Mouse (Mus musculus) CH12.LX (cell line): ENCODE results near the gene Gm44502. TPM values are rescaled to one million over a fixed set of nuclear protein-coding genes. Genes with fewer than 3 reads are reported as not detected.

Experiments used
- DNase-seq: peaks from one replicate; pipeline ENCODE4 v3.0.0-alpha.2; 2013; ENCODE audit errors: extremely low read depth
- H3K27ac ChIP-seq: 2 replicates; pipeline ENCODE4 v1.5.1; 2012; ENCODE audit warnings: low read depth, mild to moderate bottlenecking, control low read depth, moderate library complexity; ENCODE audit not compliant: insufficient read depth
- H3K27me3 ChIP-seq: replicated peaks from 2 replicates; pipeline ENCODE3; 2012; ENCODE audit warnings: inconsistent platforms
- H3K36me3 ChIP-seq, 2 experiments: replicated peaks in 1 of 2; 2 replicates each; pipeline versions ENCODE3 to v1.6.1; 2012; ENCODE audit warnings: inconsistent platforms in 1 of 2, low read length in 1 of 2, mild to moderate bottlenecking in 1 of 2, mixed read lengths in 1 of 2, moderate library complexity in 1 of 2; ENCODE audit not compliant: control insufficient read depth in 1 of 2, insufficient read depth in 1 of 2
- H3K4me1 ChIP-seq, 2 experiments: 2 replicates each; pipeline ENCODE4 v1.6.1; 2012; ENCODE audit warnings: inconsistent platforms in 1 of 2, moderate library complexity in 1 of 2; ENCODE audit not compliant: insufficient read depth in 2 of 2, control insufficient read depth in 1 of 2
- H3K4me2 ChIP-seq: 2 replicates; pipeline ENCODE4 v1.6.1; 2012; ENCODE audit warnings: low read depth, mild to moderate bottlenecking, control low read depth; ENCODE audit not compliant: poor library complexity, insufficient read depth, severe bottlenecking
- H3K4me3 ChIP-seq, 3 experiments: fragments of 150-350 bp in 1 of 3; sonication (generic) in 1 of 3; replicated peaks in 1 of 3; 2 replicates each; pipeline versions ENCODE3 to v1.5.1; 2011 to 2012; ENCODE audit warnings: low read depth in 2 of 3, low read length in 2 of 3, mild to moderate bottlenecking in 2 of 3, moderate library complexity in 2 of 3, control low read depth in 1 of 3, improper control_type of control experiment in 1 of 3, inconsistent platforms in 1 of 3, mixed read lengths in 1 of 3; ENCODE audit not compliant: poor library complexity in 1 of 3
- H3K79me2 ChIP-seq: replicated peaks from 2 replicates; pipeline ENCODE4 v1.6.1; 2012; ENCODE audit warnings: mild to moderate bottlenecking, moderate library complexity; ENCODE audit not compliant: control insufficient read depth, poor library complexity, insufficient read depth, severe bottlenecking; ENCODE audit errors: extremely low read depth
- H3K9ac ChIP-seq: 2 replicates; pipeline ENCODE4 v1.6.1; 2012; ENCODE audit warnings: low read depth, mild to moderate bottlenecking, control low read depth, moderate library complexity; ENCODE audit not compliant: insufficient read depth
- H3K9me3 ChIP-seq: replicated peaks from 2 replicates; pipeline ENCODE3; 2012; ENCODE audit warnings: low read length, inconsistent platforms, mixed read lengths
- BHLHE40 ChIP-seq: IDR thresholded peaks from 2 replicates; pipeline ENCODE4 v1.6.1; 2011; ENCODE audit warnings: mild to moderate bottlenecking, low read depth, low read length, improper control_type of control experiment
- CTCF ChIP-seq, 2 experiments: IDR thresholded peaks in 1 of 2; conservative IDR thresholded peaks in 1 of 2; 2 replicates each; pipeline ENCODE4 v1.5.1; 2011 to 2012; ENCODE audit warnings: low read depth in 2 of 2, low read length in 2 of 2, improper control_type of control experiment in 1 of 2, inconsistent platforms in 1 of 2, mild to moderate bottlenecking in 1 of 2, moderate library complexity in 1 of 2
- ELF1 ChIP-seq: IDR thresholded peaks from 2 replicates; pipeline ENCODE4 v1.6.1; 2014; ENCODE audit warnings: low read depth, mild to moderate bottlenecking, inconsistent platforms, low read length, improper control_type of control experiment
- ETS1 ChIP-seq: conservative IDR thresholded peaks from 2 replicates; pipeline ENCODE4 v1.6.1; 2012; ENCODE audit warnings: low read depth, mild to moderate bottlenecking, inconsistent platforms, low read length, improper control_type of control experiment, moderate library complexity
- GABPA ChIP-seq: IDR thresholded peaks from 2 replicates; pipeline ENCODE4 v1.6.1; 2012; ENCODE audit warnings: low read depth, low read length, improper control_type of control experiment, inconsistent platforms; ENCODE audit not compliant: insufficient replicate concordance
- IRF4 ChIP-seq: IDR thresholded peaks from 2 replicates; pipeline ENCODE4 v1.6.1; 2014; ENCODE audit warnings: low read depth, mild to moderate bottlenecking, inconsistent platforms, low read length, improper control_type of control experiment
- JUND ChIP-seq: conservative IDR thresholded peaks from 2 replicates; pipeline ENCODE4 v1.6.1; 2011; ENCODE audit warnings: low read depth, low read length, improper control_type of control experiment
- KAT2A ChIP-seq: IDR thresholded peaks from 2 replicates; pipeline ENCODE4 v1.6.1; 2012; ENCODE audit warnings: low read length, improper control_type of control experiment, inconsistent platforms; ENCODE audit not compliant: insufficient replicate concordance
- MAFK ChIP-seq: IDR thresholded peaks from 2 replicates; pipeline ENCODE4 v1.6.1; 2011; ENCODE audit warnings: low read length, improper control_type of control experiment; ENCODE audit not compliant: insufficient replicate concordance
- MAX ChIP-seq: IDR thresholded peaks from 2 replicates; pipeline ENCODE4 v1.6.1; 2011; ENCODE audit warnings: low read length, improper control_type of control experiment
- MAZ ChIP-seq: IDR thresholded peaks from 2 replicates; pipeline ENCODE4 v1.6.1; 2012; ENCODE audit warnings: low read depth, mild to moderate bottlenecking, inconsistent platforms, low read length, improper control_type of control experiment, moderate library complexity
- NELFE ChIP-seq: IDR thresholded peaks from 2 replicates; pipeline ENCODE4 v1.6.1; 2011; ENCODE audit warnings: low read depth, low read length, improper control_type of control experiment
- NRF1 ChIP-seq: IDR thresholded peaks from 2 replicates; pipeline ENCODE4 v1.6.1; 2014; ENCODE audit warnings: low read depth, mild to moderate bottlenecking, inconsistent platforms, low read length, improper control_type of control experiment, moderate library complexity
- PAX5 ChIP-seq: IDR thresholded peaks from 2 replicates; pipeline ENCODE4 v1.6.1; 2012; ENCODE audit warnings: low read length, inconsistent platforms, mixed read lengths
- POLR2A ChIP-seq: IDR thresholded peaks from 2 replicates; pipeline ENCODE4 v1.6.1; 2011; ENCODE audit warnings: low read depth, mild to moderate bottlenecking, improper control_type of control experiment, low read length
- RAD21 ChIP-seq: IDR thresholded peaks from 2 replicates; pipeline ENCODE4 v1.6.1; 2011; ENCODE audit warnings: low read depth, mild to moderate bottlenecking, low read length, improper control_type of control experiment, moderate library complexity
- RCOR1 ChIP-seq: conservative IDR thresholded peaks from 2 replicates; pipeline ENCODE4 v1.6.1; 2012; ENCODE audit warnings: low read depth, mild to moderate bottlenecking, inconsistent platforms, low read length, improper control_type of control experiment
- SIN3A ChIP-seq: IDR thresholded peaks from 2 replicates; pipeline ENCODE4 v1.6.1; 2012; ENCODE audit warnings: low read length, improper control_type of control experiment, inconsistent platforms
- UBTF ChIP-seq: IDR thresholded peaks from 2 replicates; pipeline ENCODE4 v1.6.1; 2012; ENCODE audit warnings: low read depth, mild to moderate bottlenecking, inconsistent platforms, low read length, improper control_type of control experiment, moderate library complexity
- ZKSCAN1 ChIP-seq: IDR thresholded peaks from 2 replicates; pipeline ENCODE4 v1.6.1; 2012; ENCODE audit warnings: low read depth, inconsistent platforms, low read length, improper control_type of control experiment, borderline replicate concordance
- ZMIZ1 ChIP-seq: IDR thresholded peaks from 2 replicates; pipeline ENCODE4 v1.6.1; 2012; ENCODE audit warnings: low read depth, mild to moderate bottlenecking, inconsistent platforms, low read length, improper control_type of control experiment
- ZNF384 ChIP-seq: IDR thresholded peaks from 2 replicates; pipeline ENCODE4 v1.6.1; 2012; ENCODE audit warnings: low read depth, low read length, improper control_type of control experiment, inconsistent platforms
- dilution Hi-C: fragments of 300-500 bp; cut with MboI; formaldehyde crosslinking; loops from 2 replicates; pipeline ENCODE4 v1.14.3; 2020; ENCODE audit warnings: low sequenced_read_pairs; ENCODE audit not compliant: extremely low pct_unique_long_range_greater_than_20kb, extremely low pct_ligation_motif_present
- in situ Hi-C: fragments of 300-500 bp; cut with MboI; formaldehyde crosslinking; loops from 3 replicates; pipeline ENCODE4 v1.14.3; 2019; ENCODE audit warnings: low sequenced_read_pairs, low pct_ligation_motif_present, low pct_unique_long_range_greater_than_20kb, mixed read lengths
- polyA plus RNA-seq: library from polyadenylated mRNA; unstranded; fragments of >175 nt; gene quantifications from 2 replicates; pipeline ENCODE4 v1.2.1, GENCODE M21; 2012; ENCODE audit warnings: low read depth; ENCODE audit not compliant: insufficient read length
- total RNA-seq, 2 experiments: library from RNA; depleted of rRNA; stranded (reverse); fragments of 300-350 nt in 1 of 2; fragments of >200 nt in 1 of 2; gene quantifications; 2 replicates each; pipeline ENCODE4 v1.2.3; 2012 to 2014

The Gm44502 gene
- total and polyA plus RNA-seq, 3 experiments: 0.13 to 0.15 TPM; not detected in 1

- H3K4me1 ChIP-seq: no peaks in the 10 kb centered on the region
- dilution Hi-C loops: no loop called here
- H3K4me2 ChIP-seq: no peak within 1 kb of the TSS
- no peak for DNase-seq
- no peak for TF ChIP-seq NRF1
- no peak for TF ChIP-seq NELFE
- no peak for TF ChIP-seq ELF1
- no peak for TF ChIP-seq JUND
- TF ChIP-seq BHLHE40: no peak
- no peak for TF ChIP-seq UBTF
- no peak for TF ChIP-seq MAX
- no peak for TF ChIP-seq IRF4
- no peak for TF ChIP-seq PAX5
- H3K27me3 ChIP-seq: peaks cover 49% of the 10 kb centered on the region
- H3K36me3 ChIP-seq: no peaks in the 10 kb centered on the region
- H3K27ac ChIP-seq: no peak within 1 kb of the TSS
- in situ Hi-C loops: no loop called here
- no peak within 1 kb of the TSS for H3K9ac ChIP-seq
- no peaks in the 10 kb centered on the region for H3K79me2 ChIP-seq
- H3K4me3 ChIP-seq: no peak within 1 kb of the TSS
- no peaks in the 10 kb centered on the region for H3K9me3 ChIP-seq
Observed at GRCm38 (mm10) chr15:89384617-89385016, 44.9 kb downstream of the Gm44502 start, which contains the start of gene Klhdc7b. Gene Klhdc7b (plus strand): TSS chr15:89384917.

- Histone ChIP-seq H3K9ac (no peak overlapping the region), H3K4me1 (peaks cover 0 to 6% of the 10 kb centered on the region in 2 experiments; a peak in 2 of 4 replicates), H3K4me2 (no peak overlapping the region), H3K4me3 (no peak overlapping the region), H3K36me3 (no peaks in the 10 kb centered on the region), H3K27me3 (peaks cover 20% of the 10 kb centered on the region), H3K9me3 (peaks cover 13% of the 10 kb centered on the region), H3K79me2 (no peaks in the 10 kb centered on the region), H3K27ac (no peak overlapping the region)
- in situ Hi-C loops: no loop called here
- TF ChIP-seq GABPA (no peak), CTCF (conservative IDR thresholded peaks at IDR 0.05 in 1 of 2, IDR thresholded peaks at IDR 0.05 in 1 of 2; ENCODE audit: low read depth in 2 of 2, low read length in 2 of 2) (no peak), NRF1 (no peak), MAZ (no peak), KAT2A (no peak), SIN3A (no peak)
- dilution Hi-C loops: no loop called here
- DNase-seq: no peak
Observed at GRCm38 (mm10) chr15:89379429-89379828, 50.1 kb downstream of the Gm44502 start.

GRCm38 (mm10) chr15:89378831-89379401, 50.6 kb downstream of the Gm44502 start, which contains the start of gene Odf3b:
Gene Odf3b (minus strand): TSS chr15:89379282.
- no peak for DNase-seq

More at GRCm38 (mm10) chr15:89378831-89379401, 50.6 kb downstream of the Gm44502 start, which contains the start of gene Odf3b:
- no peak within 1 kb of the TSS for H3K4me2 ChIP-seq
- dilution Hi-C loops: no loop called here
- no peak within 1 kb of the TSS for H3K9ac ChIP-seq
- H3K27me3 ChIP-seq: peaks cover 16% of the 10 kb centered on the region
- H3K27ac ChIP-seq: no peak within 1 kb of the TSS
- in situ Hi-C loops: no loop called here
- TF ChIP-seq POLR2A (no peak), MAFK (no peak), RCOR1 (no peak), SIN3A (no peak), ZNF384 (no peak), KAT2A (no peak), ZMIZ1 (no peak), ETS1 (no peak), CTCF (conservative IDR thresholded peaks at IDR 0.05 in 1 of 2, IDR thresholded peaks at IDR 0.05 in 1 of 2; ENCODE audit: low read depth in 2 of 2, low read length in 2 of 2) (no peak), RAD21 (no peak), ZKSCAN1 (no peak)
- H3K79me2 ChIP-seq: no peaks in the 10 kb centered on the region
- no peak within 1 kb of the TSS for H3K4me3 ChIP-seq
- H3K4me1 ChIP-seq: peaks cover 0 to 8% of the 10 kb centered on the region in 2 experiments; a peak in 2 of 4 replicates
- H3K9me3 ChIP-seq: peaks cover 13% of the 10 kb centered on the region
- H3K36me3 ChIP-seq: no peaks in the 10 kb centered on the region
